ENCODE assay signal across 26 mouse cellular contexts in genomic region chr2:6189675-6189998, GRCm38 (mm10). TPM values are rescaled to one million over a fixed set of nuclear protein-coding genes. Genes with fewer than 3 reads are reported as not detected.
A peak's percentile ranks its signal among the peaks of the same experiment; 100 is the strongest.
DNase-seq lines count a peak whose midpoint lies in the region; ATAC-seq and TF ChIP-seq lines count a peak whose summit lies in the region.
"Had no signal": no experiment of that assay in that cellular context is flagged by ENCODE, and none has a peak within 500 bp of the region (broad histone marks: within the 10 kb centered on the region; RNA-seq: fewer than 3 reads in every experiment).

No protein-coding gene starts in this region.

- H3K27ac ChIP-seq in spleen, adult 2 months (ENCODE audit: insufficient read depth, low read length), result peak overlapping the region; percentile 27; the same call in 1 of the 2 replicates
- H3K27ac ChIP-seq: embryonic facial prominence, embryonic 12.5 days; embryonic facial prominence, embryonic 15.5 days; gastrocnemius, adult 2 months; heart, adult 2 months; heart, embryonic 10.5 days; hindbrain, embryonic 10.5 days; hindbrain, embryonic 13.5 days had no signal

- peak; percentile 62 for DNase-seq in heart, adult 11 months
- no peak for DNase-seq in heart, postnatal 25 days (ENCODE audit: low spot score)
- DNase-seq in spleen, adult 2 months (ENCODE audit: low read depth in 1 of 2, low spot score in 2 of 2), result peak in 1 of 2 experiments; percentile 40
- no peak for DNase-seq in spleen, postnatal 14 days (ENCODE audit: low spot score in 2 of 2)
- no peak for DNase-seq in layer of hippocampus, adult 11-12 months (ENCODE audit: low spot score)
- DNase-seq: adrenal gland, postnatal 10 days; adrenal gland, postnatal 36 days; cerebellum, adult 11 months; cerebellum, adult 2 months; cerebellum, adult 9-11 months; cerebellum, postnatal 25 days; forebrain, postnatal 0 days; gastrocnemius, adult 2 months; gastrocnemius, postnatal 14 days; heart, adult 2 months; heart, postnatal 36 days had no signal

- TF ChIP-seq CTCF in spleen, adult 2 months (IDR thresholded peaks at IDR 0.05; ENCODE audit: extremely low read depth, insufficient read depth, insufficient read length, insufficient replicate concordance), result no peak

- no peak overlapping the region for H3K4me3 ChIP-seq in spleen, adult 2 months (ENCODE audit: extremely low read depth, insufficient read depth, insufficient read length)
- H3K4me3 ChIP-seq: embryonic facial prominence, embryonic 12.5 days; embryonic facial prominence, embryonic 15.5 days; gastrocnemius, adult 2 months; heart, adult 2 months; heart, embryonic 10.5 days; hindbrain, embryonic 10.5 days; hindbrain, embryonic 13.5 days had no signal

- ATAC-seq in neutrophil, adult 5-6 weeks (ENCODE audit: extremely low read depth, insufficient number of reproducible peaks, low FRiP score, poor library complexity, severe bottlenecking), result peak; percentile 50
- ATAC-seq: forebrain, embryonic 14.5 days; forebrain, postnatal 0 days; hindbrain, embryonic 16.5 days; Patski had no signal

- no peak for TF ChIP-seq POLR2A in spleen, adult 2 months (IDR thresholded peaks at IDR 0.05; ENCODE audit: low read depth, low read length)

- H3K27me3 ChIP-seq in spleen, adult 2 months (ENCODE audit: control insufficient read depth, insufficient read depth, low read length), result no peaks in the 10 kb centered on the region
- H3K27me3 ChIP-seq: embryonic facial prominence, embryonic 12.5 days; embryonic facial prominence, embryonic 15.5 days; Patski had no signal

- intact Hi-C loops in heart, postnatal 25 days (cut with DNase I), result no loop called here

- no peaks in the 10 kb centered on the region for H3K36me3 ChIP-seq in spleen, adult 2 months (ENCODE audit: control insufficient read depth, insufficient read depth, low read length)
- H3K36me3 ChIP-seq: embryonic facial prominence, embryonic 12.5 days; embryonic facial prominence, embryonic 15.5 days; G1E; heart, embryonic 10.5 days; hindbrain, embryonic 10.5 days; hindbrain, embryonic 13.5 days had no signal

- H3K4me1 ChIP-seq in spleen, adult 2 months (ENCODE audit: control insufficient read depth, insufficient read depth, insufficient read length), result peaks cover 9% of the 10 kb centered on the region; the same call in 1 of the 2 replicates
- H3K4me1 ChIP-seq: embryonic facial prominence, embryonic 12.5 days had no signal

- WGBS in spleen, adult 2 months, result 49% methylated on average over 2 of the region's 2 CpGs

RNA-seq across cellular contexts. Expression of gene Echdc3, which starts 23.2 kb away (rescaled TPM):
- total RNA-seq in heart, postnatal 25 days (2021), result 10 to 100 TPM; 20.1 to 22.1 TPM
- polyA plus RNA-seq in spleen, adult 2 months (2012; rRNA removed), result 1.5 and 1.8 TPM in 2 replicates
- total RNA-seq in neutrophil, adult 5-6 weeks (2017), result 0.93 and 1.1 TPM in 2 replicates
- polyA plus RNA-seq: G1E had no signal

RNA-seq across cellular contexts. Expression of gene Proser2, which starts 59.6 kb away (rescaled TPM):
- 10 to 100 TPM; 12.6 to 16.0 TPM for total RNA-seq in heart, postnatal 25 days (2021)
- 9.7 and 10.6 TPM in 2 replicates for polyA plus RNA-seq in spleen, adult 2 months (2012; rRNA removed)
- total RNA-seq in neutrophil, adult 5-6 weeks (2017), result 0.25 and 0.47 TPM in 2 replicates
- polyA plus RNA-seq: G1E had no signal

Comparison
In these comparisons a context has a peak if more than half of its experiments do, and no peak if none do; other contexts are left out.
1. RNA of gene Echdc3, which starts 23.2 kb away (total RNA-seq): 20.1 to 22.1 TPM in heart, postnatal 25 days; 0.93 to 1.1 TPM in neutrophil, adult 5-6 weeks; every median in the first group is over 10 times any median in the second.